Mouse (Mus musculus) heart, postnatal 0 days (tissue): ENCODE results near the gene Scn8a.

Experiments used
- CTCF ChIP-seq: IDR thresholded peaks from 2 replicates; pipeline ENCODE4 v1.5.1; 2016; ENCODE audit warnings: antibody characterized with exemption, control low read depth, low read depth
- EP300 ChIP-seq: IDR thresholded peaks from 2 replicates; pipeline ENCODE4 v1.6.1; 2016; ENCODE audit warnings: antibody characterized with exemption, low read depth

GRCm38 (mm10) chr15:101042613-101043012, 173.0 kb downstream of the Scn8a start:
- peak; percentile 55 for TF ChIP-seq CTCF
- TF ChIP-seq EP300, result no peak
